Mouse (Mus musculus) layer of hippocampus, adult 2 months (tissue): ENCODE measurements around the gene Dok7. TPM values are rescaled to one million over a fixed set of nuclear protein-coding genes. Genes with fewer than 3 reads are reported as not detected.

Experiments
- DNase-seq, 2 experiments: peaks; one replicate each; pipeline ENCODE4 v3.0.0; 2022; ENCODE audit warnings: low spot score in 2 of 2
- H3K27ac ChIP-seq: fragments of 200-600 bp; 2 replicates; pipeline ENCODE4 v1.8.1; 2022
- H3K4me3 ChIP-seq: fragments of 200-600 bp; 2 replicates; pipeline ENCODE4 v1.8.1; 2022; ENCODE audit warnings: mild to moderate bottlenecking
- CTCF ChIP-seq: fragments of 200-600 bp; conservative IDR thresholded peaks from 2 replicates; pipeline ENCODE4 v1.8.1; 2022; ENCODE audit warnings: antibody characterized with exemption, mild to moderate bottlenecking, moderate library complexity
- total RNA-seq, 2 experiments: library from RNA; stranded (reverse); gene quantifications; 2 replicates each; pipeline ENCODE4 v1.2.3; 2021

Dok7 gene
- total RNA-seq, 2 experiments from 2014 or later = 19.5 to 20.0 TPM

DNA sequence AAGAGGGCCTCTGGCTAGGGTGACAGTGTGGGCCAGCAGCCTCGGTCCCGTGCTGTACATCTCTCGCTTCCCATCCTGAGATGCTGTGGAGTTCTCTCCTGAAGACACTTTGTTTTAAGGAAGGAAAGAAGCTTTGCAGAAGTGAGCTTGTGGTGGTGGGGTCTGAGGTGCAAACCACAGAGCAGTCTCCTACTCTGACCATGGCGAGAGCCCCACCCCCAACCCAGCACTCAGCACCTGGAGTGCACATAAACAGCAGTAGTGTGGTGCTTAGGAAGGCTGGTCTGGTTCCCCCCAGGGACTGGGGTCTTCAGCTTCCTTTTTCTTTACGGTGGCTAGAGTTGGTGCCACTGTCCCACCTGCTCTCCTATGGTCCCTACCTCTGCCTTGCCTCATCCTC is 21.4 kb upstream of the Dok7 start:
- H3K27ac ChIP-seq = no peak overlapping the region
- no peak for TF ChIP-seq CTCF
- H3K4me3 ChIP-seq = no peak overlapping the region
- DNase-seq = no peak

DNA sequence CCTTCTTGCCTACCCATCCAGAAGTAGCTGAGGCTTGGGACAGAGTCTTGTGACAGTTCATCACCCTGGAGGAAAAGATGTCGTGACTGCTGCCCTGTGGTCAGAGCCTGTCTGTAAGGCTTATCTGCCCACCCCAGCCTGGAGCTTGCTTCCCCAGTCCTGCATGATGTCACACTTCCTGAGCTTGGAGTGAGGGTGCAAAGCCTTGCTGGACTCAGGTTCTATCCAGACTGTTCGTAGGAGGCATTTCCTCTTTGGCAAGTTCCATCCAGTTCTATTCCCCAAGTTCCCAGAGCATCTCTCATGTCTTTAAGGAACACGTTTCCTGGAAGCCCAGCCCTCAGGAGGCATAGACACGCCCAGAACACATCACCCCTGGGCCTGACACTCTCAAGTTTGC is 20.8 kb upstream of the Dok7 start:
- H3K27ac ChIP-seq = no peak overlapping the region; the same call in 1 of the 2 replicates
- DNase-seq = no peak
- no peak overlapping the region for H3K4me3 ChIP-seq
- TF ChIP-seq CTCF = no peak

DNA sequence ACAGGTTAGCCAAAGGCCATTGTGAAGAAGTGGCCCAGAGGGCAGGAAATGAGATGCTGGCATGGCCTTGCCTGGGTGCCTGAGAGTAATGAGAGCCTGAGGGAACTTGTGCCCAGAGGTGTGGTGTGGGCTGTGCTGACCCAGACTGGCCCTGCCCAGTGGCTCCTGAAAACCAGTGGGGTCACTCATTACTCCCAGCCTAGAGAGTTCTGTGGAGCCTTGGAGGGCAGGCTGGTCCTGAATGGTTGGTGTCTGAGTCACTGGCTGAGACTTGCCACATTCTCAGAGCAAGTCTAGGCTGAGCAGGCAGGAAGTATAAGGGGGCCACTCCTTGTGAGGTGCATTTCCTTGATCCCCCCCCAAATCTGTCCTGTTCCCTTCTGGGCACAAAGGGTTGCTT is 19.1 kb upstream of the Dok7 start:
- H3K27ac ChIP-seq = no peak overlapping the region
- no peak overlapping the region for H3K4me3 ChIP-seq
- TF ChIP-seq CTCF = no peak
- no peak for DNase-seq

DNA sequence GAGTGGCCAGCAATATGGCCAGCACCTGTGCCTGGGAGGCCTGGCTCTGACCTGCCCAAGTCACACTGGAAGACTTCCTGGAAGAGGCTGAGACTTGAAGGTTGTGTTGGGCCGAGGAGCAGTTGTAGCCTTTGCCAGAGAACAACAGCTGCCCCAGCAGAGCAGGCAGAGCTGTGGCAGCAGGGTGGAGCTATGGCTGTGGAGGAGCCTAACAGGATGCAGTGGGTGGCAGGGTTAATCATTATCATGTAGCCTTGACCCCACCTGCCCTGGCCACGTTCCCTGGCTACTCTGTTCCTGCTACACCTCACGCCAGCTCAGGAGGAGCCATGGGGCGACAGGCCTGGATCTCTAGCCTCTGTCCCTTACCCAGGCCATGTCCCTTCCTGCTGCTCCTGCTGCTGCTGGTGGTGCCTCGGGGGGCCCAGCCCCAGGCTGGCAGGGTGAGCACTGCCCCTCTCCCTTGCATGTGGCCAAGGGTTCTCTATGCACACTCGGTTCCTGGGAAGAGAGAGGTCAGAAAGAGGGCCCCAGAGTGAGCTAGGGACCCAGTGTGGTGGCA is 15.2 kb upstream of the Dok7 start, which contains the start of gene Hgfac:
TSS of gene Hgfac (plus strand) at position 242 of the 562 bp plus-strand sequence.
- Histone ChIP-seq H3K27ac (no peak within 1 kb of the TSS), H3K4me3 (no peak within 1 kb of the TSS)
- no peak for DNase-seq
- TF ChIP-seq CTCF = no peak

DNA sequence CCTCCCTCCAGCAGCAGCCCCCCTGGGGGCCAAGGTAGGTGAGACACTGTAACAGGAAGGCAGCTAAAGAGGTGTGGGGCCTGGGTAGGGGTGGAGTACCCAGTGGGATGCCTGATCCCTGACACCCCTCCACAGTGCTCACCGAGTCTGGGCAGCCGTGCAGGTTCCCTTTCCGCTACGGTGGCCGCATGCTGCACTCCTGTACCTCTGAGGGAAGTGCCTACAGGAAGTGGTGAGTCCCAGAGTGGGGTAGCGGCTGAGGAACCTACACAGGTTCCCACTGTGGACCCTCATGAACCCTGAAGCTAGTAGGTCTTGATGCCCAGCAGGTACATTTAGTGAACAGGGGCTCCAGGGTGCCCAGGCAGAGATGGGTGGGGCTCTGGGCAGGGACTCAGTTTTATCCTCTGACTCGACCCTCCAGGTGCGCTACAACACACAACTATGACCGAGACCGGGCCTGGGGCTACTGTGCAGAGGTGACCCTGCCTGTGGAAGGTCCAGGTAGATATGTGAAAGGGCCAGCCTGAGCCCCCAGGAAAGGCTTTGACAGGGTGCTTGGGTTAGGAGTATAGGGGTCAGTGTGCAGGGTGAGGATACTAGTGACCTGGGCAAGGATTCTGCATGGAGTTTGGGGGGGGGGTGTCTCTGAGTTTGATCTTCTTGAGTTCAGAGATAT is 14.0 kb upstream of the Dok7 start:
- no peak for DNase-seq
- H3K4me3 ChIP-seq = no peak overlapping the region
- no peak overlapping the region for H3K27ac ChIP-seq
- no peak for TF ChIP-seq CTCF

DNA sequence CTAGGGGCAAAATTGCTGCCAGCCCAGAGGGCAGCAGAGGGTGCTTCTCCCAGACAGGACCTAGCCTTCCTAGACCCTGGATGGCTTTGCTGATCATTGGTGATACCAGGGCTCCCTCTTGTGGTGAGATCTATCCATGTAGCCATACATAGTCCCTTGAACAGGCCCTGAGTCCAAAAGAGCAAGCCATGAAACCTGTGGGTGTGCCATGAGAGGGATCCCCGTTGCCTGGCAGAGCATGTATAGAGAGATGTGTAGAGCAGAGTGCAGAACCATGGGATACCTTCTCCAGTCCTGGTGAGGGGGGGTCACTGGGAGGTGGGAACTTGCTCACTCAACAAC is 13.5 kb upstream of the Dok7 start:
- DNase-seq = peak; percentile 79 to 87
- TF ChIP-seq CTCF = peak; percentile 91
- no peak overlapping the region for H3K4me3 ChIP-seq
- no peak overlapping the region for H3K27ac ChIP-seq

DNA sequence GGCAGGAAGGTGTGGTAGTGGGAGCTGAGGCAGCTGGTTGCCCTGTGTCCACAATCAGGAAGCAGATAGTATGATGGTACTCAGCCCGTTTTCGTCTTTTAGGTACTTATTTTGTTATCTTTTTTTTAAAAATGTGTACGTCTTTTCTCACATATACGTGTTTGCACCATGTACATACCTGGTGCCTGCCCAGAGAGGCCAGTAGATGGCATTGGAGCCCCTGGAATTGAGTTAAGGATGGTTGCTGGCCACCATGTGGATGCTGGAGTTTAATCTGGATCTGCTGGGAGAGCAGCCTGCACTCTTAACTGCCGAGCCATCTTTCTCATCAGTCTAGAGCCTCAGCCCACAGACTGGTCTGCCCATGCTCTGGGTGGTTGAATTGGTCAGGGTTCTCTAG is 6.0 kb upstream of the Dok7 start:
- no peak overlapping the region for H3K4me3 ChIP-seq
- peak; percentile 64 for TF ChIP-seq CTCF
- no peak for DNase-seq
- H3K27ac ChIP-seq = no peak overlapping the region

DNA sequence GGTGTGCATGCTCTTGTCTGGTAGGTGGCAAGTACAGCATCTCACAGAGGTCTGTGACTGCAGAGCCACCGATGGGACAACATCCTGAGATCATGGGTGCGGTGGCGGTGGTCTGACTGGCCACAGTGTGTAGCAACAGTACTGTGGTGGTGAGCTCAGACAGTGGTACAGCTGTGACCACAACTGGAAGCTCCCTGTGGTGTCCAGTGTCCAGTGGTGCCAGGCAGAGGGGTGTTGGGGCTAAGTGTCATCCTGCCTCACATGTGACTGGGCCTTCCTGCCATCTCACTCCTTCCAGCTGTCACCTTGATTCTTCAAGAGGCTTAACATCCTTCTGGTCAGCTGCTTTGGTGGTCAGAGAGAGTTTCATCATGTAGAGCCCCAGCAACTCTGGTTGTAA is 1.9 kb upstream of the Dok7 start:
- Histone ChIP-seq H3K27ac (no peak overlapping the region), H3K4me3 (no peak overlapping the region)
- no peak for TF ChIP-seq CTCF
- DNase-seq = no peak

DNA sequence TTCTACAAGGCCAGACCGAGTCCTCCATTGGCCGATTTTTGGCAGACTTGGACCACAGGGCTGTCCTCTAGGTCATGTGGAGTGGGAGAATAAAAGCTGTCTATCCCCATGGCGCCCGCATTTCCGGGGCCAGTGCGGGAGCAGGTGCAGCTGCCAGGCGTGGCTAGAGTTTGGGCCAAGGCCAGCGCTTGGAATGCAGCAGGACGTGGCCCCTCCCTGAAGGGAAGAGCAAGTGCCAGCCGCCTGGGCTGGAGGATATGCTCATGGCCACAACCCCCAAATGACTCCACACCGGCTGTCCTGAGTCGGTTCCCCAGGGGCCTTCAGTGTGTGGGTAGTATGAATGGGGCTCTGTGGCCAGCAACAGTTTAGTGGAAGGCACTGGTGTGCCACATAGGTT is 1.5 kb upstream of the Dok7 start:
- no peak overlapping the region for H3K4me3 ChIP-seq
- TF ChIP-seq CTCF = no peak
- H3K27ac ChIP-seq = no peak overlapping the region
- DNase-seq = no peak

DNA sequence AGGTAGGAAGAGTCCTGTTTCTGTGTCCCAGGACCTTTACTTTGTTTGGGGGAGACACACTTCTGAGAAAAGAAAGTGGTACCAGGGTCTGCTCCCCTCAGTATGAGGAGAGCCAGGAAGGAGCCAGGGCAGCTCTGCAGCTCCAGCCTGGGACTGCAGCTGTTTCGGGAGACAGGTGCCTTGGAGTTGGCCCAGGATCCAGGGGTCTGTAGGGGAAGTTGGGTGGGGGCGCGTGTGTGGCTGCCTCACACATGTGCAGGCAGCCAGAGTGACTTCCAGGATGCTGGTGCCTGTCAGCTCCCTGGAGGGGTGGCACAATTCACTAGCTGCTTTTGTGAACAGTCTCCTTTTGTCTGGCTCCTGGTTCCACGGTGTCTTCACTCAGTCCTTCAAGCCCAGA is 1.0 kb downstream of the Dok7 start:
- no peak for DNase-seq
- Histone ChIP-seq H3K4me3 (peak overlapping the region; percentile 63), H3K27ac (peak overlapping the region; percentile 91)
- TF ChIP-seq CTCF = no peak

DNA sequence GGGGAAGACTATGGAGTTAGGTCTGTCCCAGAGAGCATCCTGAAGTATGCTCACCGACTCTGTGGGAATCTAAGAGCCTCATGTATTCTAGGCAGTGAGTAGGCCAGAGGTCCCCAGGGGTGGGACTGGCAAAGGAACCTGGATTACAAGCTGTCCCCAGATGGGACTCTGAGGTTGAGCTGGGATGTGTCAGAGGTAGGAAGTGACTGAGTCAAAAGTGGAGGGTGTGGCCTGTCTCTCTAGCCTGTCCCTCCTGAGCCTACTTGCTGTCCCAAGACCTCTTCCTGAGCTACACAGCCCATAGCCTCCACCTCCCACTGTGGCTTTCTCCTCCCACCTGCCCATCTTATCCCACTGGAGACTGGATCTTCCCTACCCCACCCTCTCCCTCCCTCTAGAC is 1.6 kb downstream of the Dok7 start:
- Histone ChIP-seq H3K27ac (peak overlapping the region; percentile 62), H3K4me3 (peak overlapping the region; percentile 63)
- DNase-seq = no peak
- no peak for TF ChIP-seq CTCF

DNA sequence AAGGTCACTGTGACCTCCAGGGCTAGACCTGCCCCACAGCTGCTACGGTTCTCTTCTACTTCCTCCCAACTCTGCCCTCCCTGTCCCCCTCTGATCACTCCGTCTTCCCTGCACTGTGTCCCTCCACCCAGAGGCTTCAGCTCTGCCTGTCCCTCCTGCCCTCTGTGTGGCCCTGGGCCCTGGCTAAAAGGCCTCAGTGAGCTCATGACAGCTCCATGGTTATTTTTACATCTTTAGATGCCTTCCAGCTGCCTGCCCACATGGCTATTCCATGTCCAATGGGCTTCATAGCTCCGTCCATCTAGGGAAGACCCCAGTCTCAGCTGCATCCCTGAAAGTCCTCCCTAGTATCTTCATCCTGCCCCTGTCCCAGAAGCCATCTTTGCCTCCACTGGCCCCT is 3.5 kb downstream of the Dok7 start:
- Histone ChIP-seq H3K4me3 (no peak overlapping the region), H3K27ac (0 out of 2 replicates have a peak overlapping the region, but pooled peaks have one; percentile 10)
- DNase-seq = no peak
- no peak for TF ChIP-seq CTCF

DNA sequence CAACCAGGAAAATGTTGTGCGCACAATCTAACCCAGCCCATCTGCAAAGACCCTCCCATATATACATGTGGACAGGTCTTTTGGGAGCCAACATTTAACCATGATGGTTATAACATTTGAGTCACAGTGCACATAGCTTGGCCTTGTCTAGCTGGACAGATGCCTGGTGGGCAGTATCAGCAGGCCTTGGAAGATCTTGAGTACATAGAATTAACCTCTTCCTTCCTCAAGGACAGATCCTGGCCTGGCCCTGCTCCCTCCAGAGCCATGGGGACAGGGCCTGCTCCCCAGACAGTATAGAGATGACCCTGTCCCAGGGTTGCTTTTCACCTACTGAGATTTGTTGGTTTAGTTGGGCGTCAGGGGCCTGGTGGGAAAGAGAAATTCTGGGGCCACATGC is 13.3 kb downstream of the Dok7 start:
- TF ChIP-seq CTCF = no peak

DNA sequence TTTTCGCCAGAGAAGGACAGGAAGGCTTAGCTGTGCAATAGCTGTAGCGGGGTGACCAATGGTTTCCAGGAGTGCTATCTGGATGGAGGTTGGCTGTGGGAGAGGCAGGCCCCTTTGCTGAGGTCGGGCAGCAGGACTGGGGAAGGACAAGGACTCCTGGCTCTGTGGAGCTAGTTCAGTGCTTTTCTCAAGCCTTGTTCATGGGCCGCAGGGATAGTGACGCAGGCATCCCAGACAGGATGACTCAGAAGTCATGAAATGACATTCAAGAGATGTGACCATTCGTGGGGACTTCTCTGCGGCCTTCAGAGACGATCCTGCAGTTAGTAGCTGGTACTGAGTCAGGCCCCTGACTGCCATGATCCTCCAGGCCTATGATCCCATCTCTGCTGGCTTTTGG is 13.7 kb downstream of the Dok7 start:
- no peak for DNase-seq
- no peak overlapping the region; the same call in 1 of the 2 replicates for H3K27ac ChIP-seq
- H3K4me3 ChIP-seq = no peak overlapping the region
- TF ChIP-seq CTCF = no peak

More for the DNA sequence above, 13.3 kb downstream of the Dok7 start:
- no peak overlapping the region for H3K4me3 ChIP-seq
- no peak overlapping the region for H3K27ac ChIP-seq
- DNase-seq = no peak
